Comparison of ENCODE assay signal across 19 mouse cellular contexts in the genomic region with DNA sequence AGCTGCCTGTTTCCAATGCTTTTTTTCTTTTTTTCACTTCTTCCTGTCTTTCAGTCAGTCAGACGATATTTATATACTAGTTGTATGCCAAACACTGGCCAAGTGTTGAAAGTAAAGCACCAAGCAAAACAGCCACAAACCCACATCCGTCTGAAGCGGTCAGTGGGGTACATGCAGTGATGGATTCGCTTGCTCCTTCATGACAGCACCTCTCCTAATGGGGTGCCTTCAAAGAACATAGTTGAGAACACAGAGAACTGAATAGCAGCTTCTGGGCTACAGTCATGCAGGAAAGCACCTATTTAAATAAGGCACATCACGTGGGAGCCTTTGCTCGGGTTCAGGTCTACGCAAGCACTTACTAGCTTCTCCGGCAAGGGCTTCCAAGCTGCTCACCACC.
DNase-seq lines count a peak whose midpoint lies in the region; ATAC-seq lines count a peak whose summit lies in the region.
"Had no signal": no experiment of that assay in that cellular context is flagged by ENCODE, and none has a peak within 500 bp of the region (broad histone marks: within the 10 kb centered on the region; RNA-seq: fewer than 3 reads in every experiment).

No protein-coding gene starts in this region.

- peaks cover 5% of the 10 kb centered on the region; the same call in 1 of the 2 replicates for H3K4me1 ChIP-seq in midbrain, embryonic 11.5 days (ENCODE audit: control insufficient read depth, insufficient read depth, low read length)
- no peaks in the 10 kb centered on the region for H3K4me1 ChIP-seq in midbrain, embryonic 15.5 days
- H3K4me1 ChIP-seq in liver, embryonic 11.5 days (replicated peaks; ENCODE audit: control insufficient read depth, insufficient read depth, low read length), result no peaks in the 10 kb centered on the region
- H3K4me1 ChIP-seq: heart, embryonic 12.5 days had no signal

- H3K36me3 ChIP-seq in midbrain, embryonic 11.5 days (ENCODE audit: control insufficient read depth, insufficient read depth, low read length), result no peaks in the 10 kb centered on the region
- no peaks in the 10 kb centered on the region for H3K36me3 ChIP-seq in midbrain, embryonic 15.5 days (replicated peaks)
- H3K36me3 ChIP-seq in liver, embryonic 11.5 days (ENCODE audit: control insufficient read depth, insufficient read depth, low read length), result no peaks in the 10 kb centered on the region
- H3K36me3 ChIP-seq: embryonic facial prominence, embryonic 10.5 days; heart, embryonic 12.5 days had no signal

- no peak overlapping the region for H3K4me3 ChIP-seq in midbrain, embryonic 11.5 days (ENCODE audit: low read depth, low read length)
- no peak overlapping the region for H3K4me3 ChIP-seq in midbrain, embryonic 15.5 days
- no peak overlapping the region for H3K4me3 ChIP-seq in liver, embryonic 11.5 days (ENCODE audit: low read depth, low read length)
- H3K4me3 ChIP-seq: embryonic facial prominence, embryonic 10.5 days; forebrain, embryonic 13.5 days; heart, embryonic 12.5 days had no signal

- no peaks in the 10 kb centered on the region for H3K27me3 ChIP-seq in midbrain, embryonic 11.5 days (ENCODE audit: control insufficient read depth, insufficient read depth, low read length)
- H3K27me3 ChIP-seq in midbrain, embryonic 15.5 days (replicated peaks), result no peaks in the 10 kb centered on the region
- H3K27me3 ChIP-seq in liver, embryonic 11.5 days (replicated peaks; ENCODE audit: control insufficient read depth, insufficient read depth, low read length), result no peaks in the 10 kb centered on the region
- H3K27me3 ChIP-seq: forebrain, embryonic 13.5 days; heart, embryonic 12.5 days had no signal

- WGBS in midbrain, embryonic 11.5 days, result 96% methylated on average over 8 of the region's 8 CpGs
- WGBS in midbrain, embryonic 15.5 days, result 93% methylated on average over 8 of the region's 8 CpGs
- 92% methylated on average over 8 of the region's 8 CpGs for WGBS in liver, embryonic 11.5 days

- no peak overlapping the region for H3K4me2 ChIP-seq in midbrain, embryonic 11.5 days
- H3K4me2 ChIP-seq in midbrain, embryonic 15.5 days, result no peak overlapping the region
- no peak overlapping the region for H3K4me2 ChIP-seq in liver, embryonic 11.5 days
- H3K4me2 ChIP-seq: forebrain, embryonic 13.5 days; heart, embryonic 12.5 days had no signal

- no peaks in the 10 kb centered on the region for H3K9me3 ChIP-seq in midbrain, embryonic 11.5 days (ENCODE audit: control insufficient read depth, low read length)
- H3K9me3 ChIP-seq in midbrain, embryonic 15.5 days, result no peaks in the 10 kb centered on the region
- H3K9me3 ChIP-seq in liver, embryonic 11.5 days (ENCODE audit: control insufficient read depth, low read length), result no peaks in the 10 kb centered on the region
- H3K9me3 ChIP-seq: embryonic facial prominence, embryonic 10.5 days; forebrain, embryonic 13.5 days; heart, embryonic 12.5 days had no signal

- no peak overlapping the region for H3K27ac ChIP-seq in midbrain, embryonic 11.5 days (ENCODE audit: low read depth, low read length)
- no peak overlapping the region for H3K27ac ChIP-seq in midbrain, embryonic 15.5 days
- no peak overlapping the region for H3K27ac ChIP-seq in liver, embryonic 11.5 days (ENCODE audit: low read depth, low read length)
- H3K27ac ChIP-seq: embryonic facial prominence, embryonic 10.5 days; forebrain, embryonic 13.5 days had no signal

- ATAC-seq in midbrain, embryonic 11.5 days (ENCODE audit: low FRiP score), result no peak
- ATAC-seq in midbrain, embryonic 15.5 days (replicated peaks), result no peak
- no peak for ATAC-seq in liver, embryonic 11.5 days (replicated peaks; ENCODE audit: low FRiP score)
- ATAC-seq: forebrain, embryonic 13.5 days; forebrain, postnatal 0 days; hindbrain, embryonic 16.5 days; intestine, embryonic 16.5 days had no signal

- no peak overlapping the region for H3K9ac ChIP-seq in midbrain, embryonic 11.5 days (ENCODE audit: low read length)
- H3K9ac ChIP-seq in midbrain, embryonic 15.5 days, result no peak overlapping the region
- H3K9ac ChIP-seq in liver, embryonic 11.5 days (ENCODE audit: low read depth, low read length), result no peak overlapping the region
- H3K9ac ChIP-seq: forebrain, embryonic 13.5 days; forebrain, postnatal 0 days; heart, embryonic 12.5 days had no signal

- peak; percentile 85 for DNase-seq in midbrain, embryonic 11.5 days (ENCODE audit: low spot score, missing footprints)
- DNase-seq in CD8-positive naive resting alpha-beta T cell, adult 2 months (ENCODE audit: low read depth in 2 of 2, low spot score in 2 of 2), result peak; percentile 20 to 31
- peak; percentile 17 for DNase-seq in induced T-regulatory cell, adult 2 months (ENCODE audit: low read depth)
- peak; percentile 41 for DNase-seq in naive thymus-derived CD4-positive, alpha-beta T cell, adult 2 months (ENCODE audit: low read depth)
- DNase-seq in adrenal gland, postnatal 36 days, result no peak
- no peak for DNase-seq in liver, embryonic 11.5 days (ENCODE audit: low spot score)
- DNase-seq in kidney, postnatal 14 days, result no peak
- DNase-seq: adrenal gland, postnatal 10 days; cerebellum, adult 11-12 months; cerebellum, adult 9-11 months; cerebellum, postnatal 36 days; forebrain, postnatal 0 days; gastrocnemius, postnatal 14 days had no signal

Comparison
In these comparisons a context has a peak if more than half of its experiments do, and no peak if none do; other contexts are left out.
1. DNase-seq: peak in midbrain, embryonic 11.5 days (single experiment), CD8-positive naive resting alpha-beta T cell, adult 2 months (2 of 2), induced T-regulatory cell, adult 2 months (single experiment) and naive thymus-derived CD4-positive, alpha-beta T cell, adult 2 months (single experiment); none in adrenal gland, postnatal 36 days (0 of 2), liver, embryonic 11.5 days (single experiment) and kidney, postnatal 14 days (single experiment).